Mouse (Mus musculus): ENCODE data around the gene Klrb1a.

The Klrb1a gene

DNA sequence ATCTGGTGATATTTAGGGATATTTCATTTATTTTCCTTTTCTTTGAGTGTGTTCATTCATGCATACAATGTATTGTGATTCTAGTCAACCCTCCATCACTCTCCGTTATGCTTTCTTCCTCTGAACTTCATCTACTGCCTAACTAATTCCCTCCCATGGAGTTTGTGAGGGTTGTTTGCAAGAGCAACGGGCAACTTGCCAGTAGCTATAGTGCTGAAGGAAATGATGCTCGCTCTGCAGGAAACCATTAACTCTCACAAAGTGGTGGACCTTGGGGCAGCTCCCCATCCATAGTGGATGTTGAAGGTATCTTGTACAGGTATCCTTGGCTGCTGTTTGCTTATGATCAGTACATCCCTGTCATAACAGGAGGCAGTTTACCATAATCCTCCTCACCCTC, 21.3 kb downstream of the Klrb1a start:
- no peak for DNase-seq (ENCODE audit: low read depth, low spot score)

DNA sequence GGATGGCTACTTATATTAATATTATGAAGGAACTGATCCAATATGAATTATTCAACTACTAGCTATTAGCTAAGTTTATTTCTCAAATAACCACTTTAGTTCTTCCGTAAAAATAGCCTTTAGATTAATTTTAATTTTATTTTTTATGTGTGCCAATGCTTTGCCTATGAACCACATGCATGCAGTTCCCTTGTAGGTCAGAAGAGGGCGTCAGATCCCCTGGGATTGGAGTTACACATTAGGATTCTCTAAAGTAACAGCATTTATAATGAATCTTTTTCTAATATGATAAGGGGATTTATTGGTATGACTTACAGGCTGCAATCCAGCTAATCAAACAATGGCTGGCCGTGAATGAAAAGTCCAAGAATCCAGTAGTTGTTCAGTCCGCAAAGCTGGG, 23.8 kb downstream of the Klrb1a start:
- no peak for DNase-seq (ENCODE audit: low read depth, low spot score)

- DNase-seq (ENCODE audit: low read depth, low spot score): no peak
These were observed 24.9 kb downstream of the Klrb1a start for GRCm38 (mm10) chr6:128598256-128599047.

GRCm38 (mm10) chr6:128597121-128597522, 26.2 kb downstream of the Klrb1a start:
- no peak for DNase-seq (ENCODE audit: low read depth, low spot score)

- DNase-seq (ENCODE audit: low read depth, low spot score): no peak
These were observed 28.7 kb downstream of the Klrb1a start for GRCm38 (mm10) chr6:128594651-128595050.

- DNase-seq (ENCODE audit: low read depth, low spot score): no peak
These were observed 33.9 kb downstream of the Klrb1a start for GRCm38 (mm10) chr6:128589426-128589825.

DNA sequence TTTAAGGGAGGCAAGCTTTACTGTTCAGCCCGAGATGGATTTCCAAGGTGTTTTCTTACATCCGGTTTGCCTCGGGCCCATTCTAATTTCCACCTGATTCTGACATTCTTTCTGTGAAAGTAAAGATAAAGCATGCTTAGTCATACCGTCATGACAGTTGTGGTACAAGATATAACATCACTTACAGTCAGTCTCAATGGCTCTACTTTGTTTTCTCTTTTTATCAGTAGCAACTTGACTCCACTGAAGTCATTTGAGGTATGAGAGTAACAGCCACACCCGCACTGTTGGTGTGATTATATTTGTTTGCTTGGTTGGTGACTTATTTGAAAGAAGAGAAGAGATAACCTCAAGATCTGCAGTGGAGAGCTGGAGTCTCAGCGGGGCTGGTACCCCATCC, 35.7 kb downstream of the Klrb1a start:
- no peak for DNase-seq (ENCODE audit: low read depth, low spot score)

DNA sequence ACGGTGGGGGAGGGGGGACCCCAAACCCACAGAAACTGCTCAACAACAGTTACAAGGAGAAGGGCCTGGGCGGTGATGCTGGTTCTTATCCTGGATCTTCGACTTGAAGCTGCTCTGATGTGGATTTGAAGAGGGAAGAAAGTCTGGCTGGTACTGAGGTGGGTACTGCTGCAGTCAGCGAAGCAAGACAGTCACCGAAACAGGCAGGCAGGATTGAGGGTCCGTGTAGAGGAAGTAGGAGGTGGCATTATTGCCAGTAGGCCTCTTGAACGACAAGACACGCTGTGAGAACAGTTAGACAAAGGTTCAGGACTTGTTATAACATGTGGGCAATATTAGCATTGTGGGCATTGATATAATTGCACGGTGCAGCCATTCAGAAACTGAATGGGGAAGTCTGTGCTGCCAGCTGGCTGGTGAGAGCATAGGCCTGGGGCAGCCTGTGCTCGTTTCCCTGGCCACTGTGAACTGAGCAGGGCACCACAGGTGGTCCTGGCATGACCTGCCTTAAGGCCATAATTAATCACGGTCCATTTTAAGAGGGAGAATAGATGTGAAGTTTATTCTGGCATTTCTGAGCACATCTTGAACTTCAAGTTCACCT, 37.6 kb downstream of the Klrb1a start:
- DNase-seq (ENCODE audit: low read depth, low spot score): no peak

- DNase-seq (ENCODE audit: low read depth, low spot score): no peak
These were observed 39.2 kb downstream of the Klrb1a start for GRCm38 (mm10) chr6:128584070-128584660.

- DNase-seq (ENCODE audit: low read depth, low spot score): no peak
These were observed 41.8 kb downstream of the Klrb1a start, which contains the start of gene A2ml1 for GRCm38 (mm10) chr6:128581508-128581907. TSS of gene A2ml1 (minus strand) at chr6:128581608.

- no peak for DNase-seq (ENCODE audit: low read depth, low spot score)
These were observed 46.0 kb downstream of the Klrb1a start for GRCm38 (mm10) chr6:128577301-128577700.

DNA sequence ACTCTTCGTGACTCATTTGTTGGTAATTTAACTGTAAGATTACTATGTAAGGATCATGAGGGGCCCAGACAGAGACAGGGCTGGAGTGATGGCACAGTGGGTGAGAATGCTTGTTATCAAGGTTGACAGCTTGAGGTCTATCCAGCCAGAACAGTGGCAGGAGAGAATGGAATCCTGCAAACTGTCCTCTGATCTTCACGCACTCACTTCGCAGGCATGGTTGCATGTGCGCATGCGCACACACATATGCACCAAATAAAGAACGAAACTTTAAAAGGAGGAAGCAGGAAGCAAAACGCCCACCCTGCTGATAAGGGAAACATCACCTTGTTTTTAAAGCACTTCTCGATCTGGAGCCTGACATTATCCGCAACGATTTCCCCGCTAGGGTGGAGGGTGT, 56.7 kb downstream of the Klrb1a start:
- DNase-seq (ENCODE audit: low read depth, low spot score): no peak
